Mouse (Mus musculus): Measurements from ENCODE around the gene Npcd. TPM values are rescaled to one million over a fixed set of nuclear protein-coding genes. Genes with fewer than 3 reads are reported as not detected.

The Npcd gene
- polyA plus RNA-seq (2014; fragmentation: Illumina TruSeq; extraction: RNeasy Lipid Tissue Mini Kit (QIAGEN cat#74804); ENCODE audit: low read depth, low replicate concordance), result not detected

DNA sequence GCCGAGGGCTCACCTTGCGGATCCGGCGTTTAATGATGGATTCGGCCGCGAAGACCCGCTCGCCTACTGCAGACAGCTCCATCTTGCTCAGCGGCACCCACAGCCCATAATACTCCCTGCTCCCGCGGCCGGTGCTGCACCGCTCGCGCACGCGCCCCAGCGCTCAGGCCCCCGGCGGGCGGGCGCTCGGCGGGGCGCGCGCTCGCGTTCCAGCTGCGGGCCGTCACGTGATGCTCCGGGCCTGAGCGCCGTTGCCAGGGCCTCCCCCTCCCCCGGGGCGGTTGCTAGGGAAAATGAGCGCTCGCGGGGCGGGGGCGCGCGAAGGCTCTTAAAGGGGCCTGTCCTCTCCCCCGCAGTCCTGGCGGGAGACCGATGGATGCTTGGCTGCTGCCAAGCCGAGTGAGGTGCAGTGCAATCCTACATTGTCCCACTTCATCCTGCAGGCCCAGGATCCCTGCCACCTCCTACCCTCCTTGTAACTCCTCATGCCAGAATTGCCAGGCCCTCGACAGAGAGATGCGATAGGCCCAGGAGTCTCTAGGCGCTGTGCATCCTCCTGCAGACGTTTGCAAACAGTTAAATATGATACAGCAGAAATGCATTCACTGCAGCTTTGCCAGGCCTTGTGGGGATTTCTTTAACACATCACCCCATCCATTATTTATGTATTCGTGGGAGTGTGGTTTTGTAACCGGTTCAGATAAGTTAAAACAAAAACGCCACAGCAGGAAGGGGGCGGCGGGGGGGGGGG is at the start of gene Npcd, which contains the start of gene Cbx6:
TSS of gene Npcd (minus strand) at position 108 of the 751 bp plus-strand sequence.
TSS of gene Cbx6 (minus strand) at position 559 of the 751 bp plus-strand sequence.

DNA sequence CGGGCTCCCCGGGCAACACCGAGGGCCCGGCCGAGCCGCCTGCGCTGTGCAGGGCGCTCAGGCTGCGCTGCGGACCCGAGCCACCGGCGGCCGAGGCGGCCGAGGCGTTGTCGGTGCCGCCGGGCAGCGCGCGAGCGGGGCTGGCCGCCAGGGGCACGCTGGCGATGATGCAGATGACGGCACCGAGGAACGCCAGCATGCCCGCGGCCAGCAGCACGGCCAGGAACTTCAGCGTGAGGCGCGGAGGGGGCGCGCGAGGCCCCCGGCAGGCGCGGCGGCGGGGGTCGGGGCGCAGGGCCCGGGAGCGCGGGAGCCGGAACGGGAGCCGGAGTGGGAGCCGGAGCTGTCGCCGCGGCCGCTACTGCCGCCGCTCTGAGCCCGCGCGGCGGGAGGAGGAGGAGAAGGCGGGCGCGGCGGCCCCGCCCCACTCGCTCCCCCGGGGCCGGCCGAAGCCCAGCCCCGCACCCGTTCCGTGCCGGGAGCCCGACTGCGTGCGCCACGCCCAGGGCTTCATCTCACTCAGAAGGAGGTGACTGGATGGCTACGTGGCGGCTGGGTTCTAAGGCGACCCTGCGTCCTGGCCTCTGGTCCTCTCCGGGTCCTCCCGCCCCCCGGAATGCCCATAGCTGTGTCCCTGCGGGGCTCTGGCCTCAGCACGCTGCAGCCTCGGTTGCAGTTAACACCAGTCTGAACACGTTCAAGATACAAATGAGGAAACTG is 29.5 kb downstream of the Npcd start, which contains the start of gene Nptxr:
TSS of gene Nptxr (minus strand) at position 415 of the 720 bp plus-strand sequence.

DNA sequence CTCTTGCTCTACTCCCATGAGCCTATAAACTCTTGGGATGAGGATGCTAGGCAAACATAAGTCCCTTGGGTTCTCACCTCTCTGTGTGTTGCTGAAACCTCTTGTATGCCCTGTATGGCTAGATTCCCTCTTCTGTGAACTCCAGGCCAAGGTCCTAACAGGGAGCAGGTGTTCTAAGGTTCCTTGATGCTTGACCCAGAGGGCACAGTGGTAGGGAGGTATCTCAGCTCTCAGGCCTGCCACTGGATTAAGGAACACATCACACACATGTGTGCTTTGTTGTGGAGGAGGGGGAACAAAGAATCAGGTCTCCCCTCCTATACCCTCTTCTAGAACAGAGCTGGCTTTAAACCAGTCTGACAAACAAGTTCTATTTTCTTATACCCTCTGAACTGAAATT is 56.3 kb downstream of the Npcd start, which contains the start of gene Dnal4:
TSS of gene Dnal4 (minus strand) at position 101 of the 400 bp plus-strand sequence.

DNA sequence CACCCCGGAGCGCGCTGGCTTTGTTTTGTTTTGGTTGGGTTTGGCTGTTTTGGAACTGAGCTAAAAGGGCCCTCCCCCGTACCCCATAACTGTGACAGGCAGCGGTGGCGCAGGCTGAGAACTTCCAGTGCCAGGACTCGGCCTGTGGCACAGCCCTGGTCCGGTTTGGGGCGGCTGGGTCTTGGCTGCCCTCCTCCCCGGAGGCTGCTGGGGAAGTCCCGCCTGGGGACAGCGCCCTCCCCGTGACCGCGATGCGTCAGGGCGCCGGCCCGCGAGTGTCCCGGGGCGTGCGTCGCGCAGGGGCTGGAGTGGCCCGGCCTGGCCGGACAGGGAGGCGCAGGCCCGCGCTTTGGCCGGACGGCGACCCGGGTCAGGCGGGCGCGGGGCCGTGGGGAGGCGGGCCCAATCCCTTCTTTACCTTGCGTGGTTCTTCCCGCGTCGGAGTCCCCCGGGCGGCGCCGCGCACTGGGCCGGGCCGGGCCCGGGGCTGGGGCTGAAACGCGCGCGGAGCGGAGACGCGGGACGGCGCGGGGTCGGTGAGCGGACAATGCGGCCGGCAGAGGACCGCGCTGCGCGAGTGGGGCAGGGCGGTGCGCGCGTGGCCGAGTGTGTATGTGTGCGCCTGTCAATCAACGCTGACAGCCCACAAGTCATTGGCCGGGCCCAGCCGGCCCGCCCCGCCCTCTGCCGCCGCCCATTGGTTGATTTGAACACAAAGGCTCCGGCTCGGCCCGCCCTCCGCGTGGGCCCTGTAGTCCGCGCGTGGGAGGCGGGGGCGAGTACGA is 91.9 kb downstream of the Npcd start, which contains the start of gene Sun2:
TSS of gene Sun2 (minus strand) at position 616 of the 785 bp plus-strand sequence.

Other genes starting within 250 kb of the Npcd start
- not detected for gene Dmc1, start 229.1 kb downstream of the Npcd start, polyA plus RNA-seq (2014; fragmentation: Illumina TruSeq; extraction: RNeasy Lipid Tissue Mini Kit (QIAGEN cat#74804); ENCODE audit: low read depth, low replicate concordance)
- gene Fam227a, start 175.3 kb downstream of the Npcd start, polyA plus RNA-seq (2014; fragmentation: Illumina TruSeq; extraction: RNeasy Lipid Tissue Mini Kit (QIAGEN cat#74804); ENCODE audit: low read depth, low replicate concordance), result 1.5 TPM
- gene Cby1, start 175.0 kb downstream of the Npcd start, polyA plus RNA-seq (2014; fragmentation: Illumina TruSeq; extraction: RNeasy Lipid Tissue Mini Kit (QIAGEN cat#74804); ENCODE audit: low read depth, low replicate concordance), result 2.2 TPM
- 247 TPM for gene Tomm22, start 163.4 kb downstream of the Npcd start, polyA plus RNA-seq (2014; fragmentation: Illumina TruSeq; extraction: RNeasy Lipid Tissue Mini Kit (QIAGEN cat#74804); ENCODE audit: low read depth, low replicate concordance)
- 10.3 TPM for gene Josd1, start 146.3 kb downstream of the Npcd start, polyA plus RNA-seq (2014; fragmentation: Illumina TruSeq; extraction: RNeasy Lipid Tissue Mini Kit (QIAGEN cat#74804); ENCODE audit: low read depth, low replicate concordance)
- gene Gtpbp1, start 143.4 kb downstream of the Npcd start, polyA plus RNA-seq (2014; fragmentation: Illumina TruSeq; extraction: RNeasy Lipid Tissue Mini Kit (QIAGEN cat#74804); ENCODE audit: low read depth, low replicate concordance), result 0.73 TPM
- gene Sun2, start 91.7 kb downstream of the Npcd start, polyA plus RNA-seq (2014; fragmentation: Illumina TruSeq; extraction: RNeasy Lipid Tissue Mini Kit (QIAGEN cat#74804); ENCODE audit: low read depth, low replicate concordance), result 2.7 TPM
- 1.3 TPM for gene Dnal4, start 56.4 kb downstream of the Npcd start, polyA plus RNA-seq (2014; fragmentation: Illumina TruSeq; extraction: RNeasy Lipid Tissue Mini Kit (QIAGEN cat#74804); ENCODE audit: low read depth, low replicate concordance)
- 0.16 TPM for gene Nptxr, start 29.5 kb downstream of the Npcd start, polyA plus RNA-seq (2014; fragmentation: Illumina TruSeq; extraction: RNeasy Lipid Tissue Mini Kit (QIAGEN cat#74804); ENCODE audit: low read depth, low replicate concordance)
- gene Cbx6, start 451 bp upstream of the Npcd start, polyA plus RNA-seq (2014; fragmentation: Illumina TruSeq; extraction: RNeasy Lipid Tissue Mini Kit (QIAGEN cat#74804); ENCODE audit: low read depth, low replicate concordance), result 3.4 TPM
- 6.3 TPM for gene Apobec3, start 57.4 kb upstream of the Npcd start, polyA plus RNA-seq (2014; fragmentation: Illumina TruSeq; extraction: RNeasy Lipid Tissue Mini Kit (QIAGEN cat#74804); ENCODE audit: low read depth, low replicate concordance)
- 1.8 TPM for gene Cbx7, start 136.9 kb upstream of the Npcd start, polyA plus RNA-seq (2014; fragmentation: Illumina TruSeq; extraction: RNeasy Lipid Tissue Mini Kit (QIAGEN cat#74804); ENCODE audit: low read depth, low replicate concordance)
- gene Pdgfb, start 180.7 kb upstream of the Npcd start, polyA plus RNA-seq (2014; fragmentation: Illumina TruSeq; extraction: RNeasy Lipid Tissue Mini Kit (QIAGEN cat#74804); ENCODE audit: low read depth, low replicate concordance), result 0.97 TPM